Mouse (Mus musculus): ENCODE measurements at regions not wholly inside any gene's neighbourhood (a gene's known extent, or its start where the extent isn't known, plus 50 kb on each side); places are given as distances from the start of the nearest gene placed in this dataset.

DNA sequence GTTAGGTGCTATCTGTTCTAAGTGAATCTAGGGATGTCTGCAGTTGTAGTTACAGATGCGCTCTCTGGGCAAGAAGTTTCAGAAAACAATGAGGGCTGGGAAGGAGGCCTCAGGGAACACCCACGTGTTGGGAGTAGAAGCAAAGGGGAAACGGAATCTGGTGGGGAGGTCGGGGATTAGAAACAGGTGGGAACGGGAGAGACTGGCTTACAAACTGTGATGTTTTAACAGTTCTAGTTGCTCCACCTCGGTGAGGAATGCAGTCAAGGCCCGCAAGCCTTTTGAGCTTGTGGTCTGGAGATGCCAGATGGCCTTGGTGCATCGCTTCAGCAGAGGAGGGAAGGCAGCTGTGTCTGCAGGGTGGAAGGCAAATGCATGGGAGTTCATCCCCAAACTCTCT, 242.7 kb upstream of the Ttc29 start:
- Histone ChIP-seq H3K27me3 (ENCODE audit: insufficient read depth, low read length) (no peaks in the 10 kb centered on the region), H3K9me3 (ENCODE audit: low read length) (no peaks in the 10 kb centered on the region), H3K4me3 (ENCODE audit: low read depth, low read length) (no peak overlapping the region), H3K4me2 (ENCODE audit: low read depth, low read length) (no peak overlapping the region), H3K9ac (replicated peaks) (no peak overlapping the region), H3K4me1 (ENCODE audit: insufficient read depth) (no peaks in the 10 kb centered on the region), H3K36me3 (replicated peaks; ENCODE audit: insufficient read depth, low read length) (no peaks in the 10 kb centered on the region), H3K27ac (ENCODE audit: low read depth) (no peak overlapping the region)
- DNase-seq (no peak), ATAC-seq (no peak)
- WGBS (ENCODE audit: insufficient replicate concordance): 69% methylated on average over 8 of the region's 8 CpGs
- TF ChIP-seq CTCF (IDR thresholded peaks at IDR 0.05; ENCODE audit: low read depth) (no peak), EP300 (IDR thresholded peaks at IDR 0.05; ENCODE audit: low read depth) (no peak)

GRCm38 (mm10) chr8:77973714-77974113, 239.4 kb upstream of the Ttc29 start:
- no peaks in the 10 kb centered on the region for H3K9me3 ChIP-seq (ENCODE audit: low read length)
- WGBS (ENCODE audit: insufficient replicate concordance): 65% methylated on average over 4 of the region's 4 CpGs
- no peak for ATAC-seq

GRCm38 (mm10) chr8:77979106-77979505, 234.0 kb upstream of the Ttc29 start:
- TF ChIP-seq EP300 (IDR thresholded peaks at IDR 0.05; ENCODE audit: low read depth) (no peak), CTCF (IDR thresholded peaks at IDR 0.05; ENCODE audit: low read depth) (no peak)

More at GRCm38 (mm10) chr8:77973714-77974113, 239.4 kb upstream of the Ttc29 start:
- TF ChIP-seq EP300 (IDR thresholded peaks at IDR 0.05; ENCODE audit: low read depth) (no peak), CTCF (IDR thresholded peaks at IDR 0.05; ENCODE audit: low read depth) (no peak)
- no peaks in the 10 kb centered on the region for H3K27me3 ChIP-seq (ENCODE audit: insufficient read depth, low read length)
- H3K4me1 ChIP-seq (ENCODE audit: insufficient read depth): no peaks in the 10 kb centered on the region
- H3K36me3 ChIP-seq (replicated peaks; ENCODE audit: insufficient read depth, low read length): no peaks in the 10 kb centered on the region
- no peak overlapping the region for H3K4me2 ChIP-seq (ENCODE audit: low read depth, low read length)
- H3K4me3 ChIP-seq (ENCODE audit: low read depth, low read length): no peak overlapping the region
- DNase-seq: no peak
- H3K27ac ChIP-seq (ENCODE audit: low read depth): no peak overlapping the region
- H3K9ac ChIP-seq (replicated peaks): no peak overlapping the region

GRCm38 (mm10) chr8:77980701-77981100, 232.4 kb upstream of the Ttc29 start:
- H3K9ac ChIP-seq (replicated peaks): no peak overlapping the region
- no peak overlapping the region for H3K27ac ChIP-seq (ENCODE audit: low read depth)
- no peak for DNase-seq
- TF ChIP-seq CTCF (IDR thresholded peaks at IDR 0.05; ENCODE audit: low read depth) (no peak), EP300 (IDR thresholded peaks at IDR 0.05; ENCODE audit: low read depth) (no peak)
- WGBS (ENCODE audit: insufficient replicate concordance): 69% methylated on average over 3 of the region's 3 CpGs
- no peaks in the 10 kb centered on the region for H3K36me3 ChIP-seq (replicated peaks; ENCODE audit: insufficient read depth, low read length)
- no peak overlapping the region for H3K4me2 ChIP-seq (ENCODE audit: low read depth, low read length)
- no peak for ATAC-seq
- no peaks in the 10 kb centered on the region for H3K27me3 ChIP-seq (ENCODE audit: insufficient read depth, low read length)
- H3K4me1 ChIP-seq (ENCODE audit: insufficient read depth): no peaks in the 10 kb centered on the region
- H3K9me3 ChIP-seq (ENCODE audit: low read length): no peaks in the 10 kb centered on the region
- H3K4me3 ChIP-seq (ENCODE audit: low read depth, low read length): no peak overlapping the region

More at GRCm38 (mm10) chr8:77979106-77979505, 234.0 kb upstream of the Ttc29 start:
- H3K36me3 ChIP-seq (replicated peaks; ENCODE audit: insufficient read depth, low read length): no peaks in the 10 kb centered on the region
- DNase-seq (no peak), ATAC-seq (no peak)
- H3K9ac ChIP-seq (replicated peaks): no peak overlapping the region
- WGBS (ENCODE audit: insufficient replicate concordance): 62% methylated on average over 2 of the region's 2 CpGs
- H3K9me3 ChIP-seq (ENCODE audit: low read length): no peaks in the 10 kb centered on the region
- H3K27ac ChIP-seq (ENCODE audit: low read depth): no peak overlapping the region
- no peak overlapping the region for H3K4me3 ChIP-seq (ENCODE audit: low read depth, low read length)
- no peak overlapping the region for H3K4me2 ChIP-seq (ENCODE audit: low read depth, low read length)
- H3K27me3 ChIP-seq (ENCODE audit: insufficient read depth, low read length): no peaks in the 10 kb centered on the region
- H3K4me1 ChIP-seq (ENCODE audit: insufficient read depth): no peaks in the 10 kb centered on the region

GRCm38 (mm10) chr8:77982031-77982430, 231.1 kb upstream of the Ttc29 start:
- no peak overlapping the region for H3K27ac ChIP-seq (ENCODE audit: low read depth)
- no peaks in the 10 kb centered on the region for H3K4me1 ChIP-seq (ENCODE audit: insufficient read depth)
- TF ChIP-seq CTCF (IDR thresholded peaks at IDR 0.05; ENCODE audit: low read depth) (no peak), EP300 (IDR thresholded peaks at IDR 0.05; ENCODE audit: low read depth) (no peak)
- no peaks in the 10 kb centered on the region for H3K36me3 ChIP-seq (replicated peaks; ENCODE audit: insufficient read depth, low read length)
- ATAC-seq (no peak), DNase-seq (no peak)
- WGBS (ENCODE audit: insufficient replicate concordance): 58% methylated on average over 3 of the region's 3 CpGs
- H3K9ac ChIP-seq (replicated peaks): no peak overlapping the region
- H3K9me3 ChIP-seq (ENCODE audit: low read length): no peaks in the 10 kb centered on the region
- no peak overlapping the region for H3K4me3 ChIP-seq (ENCODE audit: low read depth, low read length)
- H3K27me3 ChIP-seq (ENCODE audit: insufficient read depth, low read length): no peaks in the 10 kb centered on the region
- no peak overlapping the region for H3K4me2 ChIP-seq (ENCODE audit: low read depth, low read length)

GRCm38 (mm10) chr8:77983476-77983875, 229.6 kb upstream of the Ttc29 start:
- 62% methylated on average over 3 of the region's 3 CpGs for WGBS (ENCODE audit: insufficient replicate concordance)
- no peak for ATAC-seq
- Histone ChIP-seq H3K4me1 (ENCODE audit: insufficient read depth) (no peaks in the 10 kb centered on the region), H3K36me3 (replicated peaks; ENCODE audit: insufficient read depth, low read length) (no peaks in the 10 kb centered on the region), H3K9me3 (ENCODE audit: low read length) (no peaks in the 10 kb centered on the region), H3K4me3 (ENCODE audit: low read depth, low read length) (no peak overlapping the region), H3K4me2 (ENCODE audit: low read depth, low read length) (no peak overlapping the region), H3K27me3 (ENCODE audit: insufficient read depth, low read length) (no peaks in the 10 kb centered on the region), H3K9ac (replicated peaks) (no peak overlapping the region), H3K27ac (ENCODE audit: low read depth) (no peak overlapping the region)
- DNase-seq: no peak
- TF ChIP-seq EP300 (IDR thresholded peaks at IDR 0.05; ENCODE audit: low read depth) (0 out of 2 replicates have a peak, but pooled peaks have one; percentile 15), CTCF (IDR thresholded peaks at IDR 0.05; ENCODE audit: low read depth) (no peak)

- Histone ChIP-seq H3K4me2 (ENCODE audit: low read depth, low read length) (no peak overlapping the region), H3K36me3 (replicated peaks; ENCODE audit: insufficient read depth, low read length) (no peaks in the 10 kb centered on the region), H3K27me3 (ENCODE audit: insufficient read depth, low read length) (no peaks in the 10 kb centered on the region), H3K4me1 (ENCODE audit: insufficient read depth) (no peaks in the 10 kb centered on the region), H3K9me3 (ENCODE audit: low read length) (no peaks in the 10 kb centered on the region), H3K27ac (ENCODE audit: low read depth) (no peak overlapping the region), H3K4me3 (ENCODE audit: low read depth, low read length) (no peak overlapping the region), H3K9ac (replicated peaks) (no peak overlapping the region)
- TF ChIP-seq CTCF (IDR thresholded peaks at IDR 0.05; ENCODE audit: low read depth) (no peak), EP300 (IDR thresholded peaks at IDR 0.05; ENCODE audit: low read depth) (no peak)
- ATAC-seq (no peak), DNase-seq (no peak)
Measured at GRCm38 (mm10) chr8:77987237-77987636, 225.9 kb upstream of the Ttc29 start.
